Mouse (Mus musculus) ES-Bruce4 (cell line): ENCODE data around the gene Gm47985.

Source experiments
- CTCF ChIP-seq: IDR thresholded peaks from one replicate; pipeline ENCODE4 v1.8.1; 2011; ENCODE audit warnings: low read depth, low read length
- EP300 ChIP-seq: IDR thresholded peaks from 2 replicates; pipeline ENCODE4 v1.6.1; 2011; ENCODE audit warnings: low read depth, low read length; ENCODE audit not compliant: insufficient read depth
- POLR2A ChIP-seq: IDR thresholded peaks from one replicate; pipeline ENCODE4 v1.8.1; 2011; ENCODE audit warnings: low read length; ENCODE audit not compliant: insufficient read depth

- TF ChIP-seq CTCF (no peak), POLR2A (no peak), EP300 (no peak)
Measured at GRCm38 (mm10) chr1:151227506-151227905, 45.2 kb downstream of the Gm47985 start.
